Mouse (Mus musculus) MEL (cell line): ENCODE data around the gene Nudt19. TPM values are rescaled to one million over a fixed set of nuclear protein-coding genes. Genes with fewer than 3 reads are reported as not detected.
A peak's percentile ranks its signal among the peaks of the same experiment; 100 is the strongest.

Experiments
- DNase-seq: peaks from one replicate; pipeline ENCODE4 v3.0.0; 2011; ENCODE audit warnings: low read depth, low spot score
- H3K27ac ChIP-seq: 2 replicates; pipeline ENCODE4 v1.5.1; 2012; ENCODE audit warnings: low read depth, mild to moderate bottlenecking, control low read depth, low read length, moderate library complexity; ENCODE audit not compliant: control insufficient read depth
- H3K27me3 ChIP-seq, 2 experiments: fragments of 150-350 bp in 1 of 2; sonication (generic) in 1 of 2; 2 replicates each; pipeline ENCODE4 v1.6.1; 2012; ENCODE audit warnings: low read length in 2 of 2, mild to moderate bottlenecking in 2 of 2, improper control_type of control experiment in 1 of 2, moderate library complexity in 1 of 2; ENCODE audit not compliant: insufficient read depth in 2 of 2, control insufficient read depth in 1 of 2
- H3K36me3 ChIP-seq, 2 experiments: 2 replicates each; pipeline ENCODE4 v1.6.1; 2012 to 2014; ENCODE audit warnings: low read length in 2 of 2, improper control_type of control experiment in 1 of 2, inconsistent platforms in 1 of 2, mild to moderate bottlenecking in 1 of 2; ENCODE audit not compliant: insufficient read depth in 2 of 2, control insufficient read depth in 1 of 2
- H3K4me1 ChIP-seq, 2 experiments: fragments of 150-350 bp in 1 of 2; sonication (generic) in 1 of 2; 2 replicates each; pipeline ENCODE4 v1.6.1; 2012; ENCODE audit warnings: low read length in 2 of 2, improper control_type of control experiment in 1 of 2, mild to moderate bottlenecking in 1 of 2; ENCODE audit not compliant: insufficient read depth in 2 of 2, control insufficient read depth in 1 of 2
- H3K4me3 ChIP-seq, 2 experiments: fragments of 150-350 bp in 1 of 2; sonication (generic) in 1 of 2; 2 replicates each; pipeline ENCODE4 v1.5.1; 2012; ENCODE audit warnings: low read depth in 2 of 2, low read length in 2 of 2, mild to moderate bottlenecking in 2 of 2, moderate library complexity in 2 of 2, control low read depth in 1 of 2, improper control_type of control experiment in 1 of 2; ENCODE audit not compliant: control insufficient read depth in 1 of 2, insufficient read depth in 1 of 2
- H3K79me2 ChIP-seq: 2 replicates; pipeline ENCODE4 v1.6.1; 2012; ENCODE audit warnings: mild to moderate bottlenecking, low read length, moderate library complexity; ENCODE audit not compliant: control insufficient read depth, poor library complexity, insufficient read depth
- H3K9ac ChIP-seq: 2 replicates; pipeline ENCODE4 v1.6.1; 2012; ENCODE audit warnings: low read depth, mild to moderate bottlenecking, control low read depth, low read length, moderate library complexity; ENCODE audit not compliant: control insufficient read depth, poor library complexity, severe bottlenecking
- H3K9me3 ChIP-seq: fragments of 150-350 bp; sonication (generic); replicated peaks from 2 replicates; pipeline ENCODE4 v1.6.1; 2012; ENCODE audit warnings: mild to moderate bottlenecking, low read length, improper control_type of control experiment, moderate library complexity; ENCODE audit not compliant: insufficient read depth
- BHLHE40 ChIP-seq: IDR thresholded peaks from 2 replicates; pipeline ENCODE4 v1.6.1; 2012; ENCODE audit warnings: low read depth, mild to moderate bottlenecking, inconsistent platforms, low read length, improper control_type of control experiment, borderline replicate concordance
- CHD1 ChIP-seq: IDR thresholded peaks from 2 replicates; pipeline ENCODE4 v1.6.1; 2012; ENCODE audit warnings: low read depth, mild to moderate bottlenecking, inconsistent platforms, low read length, improper control_type of control experiment
- CHD2 ChIP-seq: IDR thresholded peaks from 2 replicates; pipeline ENCODE4 v1.6.1; 2011; ENCODE audit warnings: low read length, improper control_type of control experiment
- CTCF ChIP-seq, 3 experiments: IDR thresholded peaks in 2 of 3; conservative IDR thresholded peaks in 1 of 3; 2 replicates each; pipeline ENCODE4 v1.5.1; 2011 to 2012; ENCODE audit warnings: low read length in 3 of 3, low read depth in 2 of 3, mild to moderate bottlenecking in 2 of 3, improper control_type of control experiment in 1 of 3, inconsistent platforms in 1 of 3, mixed read lengths in 1 of 3, moderate library complexity in 1 of 3; ENCODE audit not compliant: control insufficient read depth in 1 of 3, insufficient read depth in 1 of 3, poor library complexity in 1 of 3, severe bottlenecking in 1 of 3
- E2F4 ChIP-seq: IDR thresholded peaks from 2 replicates; pipeline ENCODE4 v1.6.1; 2011; ENCODE audit warnings: low read depth, low read length, improper control_type of control experiment, borderline replicate concordance
- ELF1 ChIP-seq: IDR thresholded peaks from 2 replicates; pipeline ENCODE4 v1.6.1; 2014; ENCODE audit warnings: low read depth, mild to moderate bottlenecking, inconsistent platforms, low read length, improper control_type of control experiment, moderate library complexity
- ETS1 ChIP-seq: IDR thresholded peaks from 2 replicates; pipeline ENCODE4 v1.6.1; 2012; ENCODE audit warnings: low read depth, mild to moderate bottlenecking, inconsistent platforms, low read length, improper control_type of control experiment, moderate library complexity
- GABPA ChIP-seq: IDR thresholded peaks from 2 replicates; pipeline ENCODE4 v1.6.1; 2012; ENCODE audit warnings: low read depth, mild to moderate bottlenecking, inconsistent platforms, low read length, improper control_type of control experiment, moderate library complexity
- GATA1 ChIP-seq: IDR thresholded peaks from 2 replicates; pipeline ENCODE4 v1.6.1; 2011; ENCODE audit warnings: low read depth, low read length, improper control_type of control experiment
- JUND ChIP-seq: IDR thresholded peaks from 2 replicates; pipeline ENCODE4 v1.6.1; 2011; ENCODE audit warnings: low read depth, mild to moderate bottlenecking, improper control_type of control experiment, low read length
- KAT2A ChIP-seq: conservative IDR thresholded peaks from 2 replicates; pipeline ENCODE4 v1.6.1; 2012; ENCODE audit warnings: low read depth, low read length, improper control_type of control experiment, inconsistent platforms
- MAFK ChIP-seq: IDR thresholded peaks from 2 replicates; pipeline ENCODE4 v1.6.1; 2011; ENCODE audit warnings: low read depth, mild to moderate bottlenecking, low read length, improper control_type of control experiment, borderline replicate concordance
- MAX ChIP-seq: IDR thresholded peaks from 2 replicates; pipeline ENCODE4 v1.6.1; 2011; ENCODE audit warnings: low read length, improper control_type of control experiment
- MAZ ChIP-seq: IDR thresholded peaks from 2 replicates; pipeline ENCODE4 v1.6.1; 2012; ENCODE audit warnings: low read depth, mild to moderate bottlenecking, inconsistent platforms, low read length, improper control_type of control experiment
- MEF2A ChIP-seq: IDR thresholded peaks from 2 replicates; pipeline ENCODE4 v1.6.1; 2014; ENCODE audit warnings: low read depth, mild to moderate bottlenecking, inconsistent platforms, low read length, improper control_type of control experiment; ENCODE audit not compliant: poor library complexity, insufficient replicate concordance, severe bottlenecking; ENCODE audit errors: extremely low read depth
- MXI1 ChIP-seq: IDR thresholded peaks from 2 replicates; pipeline ENCODE4 v1.6.1; 2011; ENCODE audit warnings: mild to moderate bottlenecking, low read depth, low read length, improper control_type of control experiment
- MYB ChIP-seq: IDR thresholded peaks from 2 replicates; pipeline ENCODE4 v1.6.1; 2011; ENCODE audit warnings: mild to moderate bottlenecking, low read depth, low read length, improper control_type of control experiment
- MYC ChIP-seq: IDR thresholded peaks from 2 replicates; pipeline ENCODE4 v1.6.1; 2011; ENCODE audit warnings: low read depth, mild to moderate bottlenecking, low read length, improper control_type of control experiment, moderate library complexity
- NELFE ChIP-seq: IDR thresholded peaks from 2 replicates; pipeline ENCODE4 v1.6.1; 2011; ENCODE audit warnings: low read depth, low read length, improper control_type of control experiment
- NRF1 ChIP-seq: IDR thresholded peaks from 2 replicates; pipeline ENCODE4 v1.6.1; 2014; ENCODE audit warnings: low read depth, mild to moderate bottlenecking, inconsistent platforms, low read length, improper control_type of control experiment, moderate library complexity; ENCODE audit not compliant: poor library complexity, insufficient read depth, severe bottlenecking
- POLR2A ChIP-seq, 2 experiments: IDR thresholded peaks; 2 replicates each; pipeline ENCODE4 v1.6.1; 2011 to 2012; ENCODE audit warnings: low read length in 2 of 2, mild to moderate bottlenecking in 2 of 2, control low read depth in 1 of 2, improper control_type of control experiment in 1 of 2, low read depth in 1 of 2, moderate library complexity in 1 of 2; ENCODE audit not compliant: control insufficient read depth in 1 of 2, insufficient read depth in 1 of 2, poor library complexity in 1 of 2
- POLR2AphosphoS2 ChIP-seq: IDR thresholded peaks from 2 replicates; pipeline ENCODE4 v1.6.1; 2011; ENCODE audit warnings: low read length, improper control_type of control experiment
- RAD21 ChIP-seq: IDR thresholded peaks from 2 replicates; pipeline ENCODE4 v1.6.1; 2011; ENCODE audit warnings: mild to moderate bottlenecking, low read depth, low read length, improper control_type of control experiment
- RCOR1 ChIP-seq: IDR thresholded peaks from 2 replicates; pipeline ENCODE4 v1.6.1; 2012; ENCODE audit warnings: low read depth, mild to moderate bottlenecking, inconsistent platforms, low read length, improper control_type of control experiment
- SIN3A ChIP-seq: IDR thresholded peaks from 2 replicates; pipeline ENCODE4 v1.6.1; 2012; ENCODE audit warnings: low read length, improper control_type of control experiment, inconsistent platforms
- SMC3 ChIP-seq: IDR thresholded peaks from 2 replicates; pipeline ENCODE4 v1.6.1; 2011; ENCODE audit warnings: low read depth, low read length, improper control_type of control experiment
- TAL1 ChIP-seq: IDR thresholded peaks from 2 replicates; pipeline ENCODE4 v1.6.1; 2012; ENCODE audit warnings: mild to moderate bottlenecking, inconsistent platforms, low read length, moderate library complexity, mixed read lengths
- TBP ChIP-seq: IDR thresholded peaks from 2 replicates; pipeline ENCODE4 v1.8.0; 2011; ENCODE audit warnings: low read depth, low read length, improper control_type of control experiment
- TCF12 ChIP-seq: IDR thresholded peaks from 2 replicates; pipeline ENCODE4 v1.6.1; 2014; ENCODE audit warnings: low read depth, mild to moderate bottlenecking, inconsistent platforms, low read length, improper control_type of control experiment, moderate library complexity
- UBTF ChIP-seq: IDR thresholded peaks from 2 replicates; pipeline ENCODE4 v1.6.1; 2012; ENCODE audit warnings: low read depth, mild to moderate bottlenecking, inconsistent platforms, low read length, improper control_type of control experiment, moderate library complexity, borderline replicate concordance; ENCODE audit not compliant: insufficient read depth
- USF1 ChIP-seq: IDR thresholded peaks from 2 replicates; pipeline ENCODE4 v1.6.1; 2014; ENCODE audit warnings: low read depth, mild to moderate bottlenecking, inconsistent platforms, low read length, improper control_type of control experiment, moderate library complexity
- USF2 ChIP-seq, 2 experiments: IDR thresholded peaks; 2 replicates each; pipeline ENCODE4 v1.6.1; 2011 to 2012; ENCODE audit warnings: improper control_type of control experiment in 2 of 2, low read length in 2 of 2, borderline replicate concordance in 1 of 2, inconsistent platforms in 1 of 2, low read depth in 1 of 2, mild to moderate bottlenecking in 1 of 2; ENCODE audit not compliant: insufficient read depth in 1 of 2
- ZC3H11A ChIP-seq: IDR thresholded peaks from 2 replicates; pipeline ENCODE4 v1.6.1; 2012; ENCODE audit warnings: low read depth, mild to moderate bottlenecking, inconsistent platforms, low read length, improper control_type of control experiment
- ZKSCAN1 ChIP-seq: IDR thresholded peaks from 2 replicates; pipeline ENCODE4 v1.6.1; 2012; ENCODE audit warnings: low read depth, mild to moderate bottlenecking, inconsistent platforms, low read length, improper control_type of control experiment, moderate library complexity
- ZMIZ1 ChIP-seq: IDR thresholded peaks from 2 replicates; pipeline ENCODE4 v1.6.1; 2012; ENCODE audit warnings: low read depth, mild to moderate bottlenecking, inconsistent platforms, low read length, improper control_type of control experiment, moderate library complexity
- ZNF384 ChIP-seq: IDR thresholded peaks from 2 replicates; pipeline ENCODE4 v1.6.1; 2012; ENCODE audit warnings: low read depth, mild to moderate bottlenecking, inconsistent platforms, low read length, improper control_type of control experiment
- polyA plus RNA-seq, 2 experiments: library from polyadenylated mRNA; stranded (reverse) in 1 of 2; unstranded in 1 of 2; fragments of >175 nt in 1 of 2; fragments of >200 nt in 1 of 2; gene quantifications; 2 replicates each; pipeline versions ENCODE4 v1.2.1 to v1.2.4; 2012; ENCODE audit warnings: low replicate concordance in 2 of 2, low read depth in 1 of 2; ENCODE audit not compliant: insufficient read length in 2 of 2, insufficient read depth in 1 of 2, missing spikeins in 1 of 2
- total RNA-seq: library from RNA; depleted of rRNA; stranded (reverse); fragments of 300-350 nt; gene quantifications from 2 replicates; pipeline ENCODE4 v1.2.3, GENCODE M21; 2012

Nudt19 gene
- total and polyA plus RNA-seq, 3 experiments = 67.6 to 631 (median 89.1) TPM

DNA sequence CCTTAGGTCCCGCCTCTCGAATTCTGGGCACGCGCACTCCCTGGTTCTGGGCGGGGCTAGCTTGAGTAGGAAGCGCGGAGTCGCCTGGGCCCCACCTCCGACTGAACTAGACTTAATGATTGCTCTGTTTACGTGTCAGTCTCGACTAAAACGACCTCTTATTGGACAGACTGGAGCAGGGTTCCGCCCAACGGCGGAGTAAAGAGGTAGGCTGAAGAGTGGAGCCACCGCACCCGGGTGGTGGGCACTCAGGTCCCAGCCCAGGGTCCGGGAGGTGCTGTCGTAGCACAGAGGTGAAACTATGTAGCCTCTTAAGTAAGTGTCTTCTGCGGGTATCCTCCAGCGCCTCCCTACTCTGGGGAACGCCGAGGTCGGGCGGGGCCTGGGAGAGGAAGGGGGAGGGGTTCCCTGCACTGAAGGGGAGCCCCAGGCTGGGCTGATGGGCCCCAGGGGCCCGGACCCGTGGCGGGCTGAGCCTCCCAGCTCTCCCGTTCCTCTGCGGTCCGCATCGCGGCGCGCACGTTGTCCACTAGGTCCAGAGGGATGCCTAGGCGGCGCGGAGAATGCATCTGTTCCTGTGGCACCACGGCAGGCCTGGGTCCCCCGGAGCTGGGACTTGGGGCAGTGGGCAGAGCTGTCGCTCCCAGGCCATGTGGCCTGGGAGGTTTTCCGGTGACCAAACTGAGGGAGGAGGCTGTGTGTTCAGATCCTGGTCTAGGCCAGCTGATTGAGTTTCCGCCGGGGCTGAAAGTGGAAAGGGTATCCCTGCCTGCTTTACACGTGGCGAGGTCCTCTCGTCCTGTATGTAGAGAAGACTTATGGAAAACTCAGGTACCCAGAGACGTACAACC is 30.2 kb upstream of the Nudt19 start, which contains the start of gene Ankrd27:
Gene Ankrd27, plus strand, starts transcription at position 190 of the 851 bp plus-strand sequence.
- Histone ChIP-seq H3K9ac (peak within 1 kb of the TSS; percentile 95), H3K27ac (peak within 1 kb of the TSS; percentile 78)
- peak; percentile 97 for DNase-seq
- no peak for TF ChIP-seq GABPA
- TF ChIP-seq CHD2 = peak; percentile 75
- peak; percentile 85; the same call in 1 of the 2 replicates for TF ChIP-seq POLR2AphosphoS2
- peak; percentile 97 for TF ChIP-seq ZMIZ1
- TF ChIP-seq MXI1 = peak; percentile 86; the same call in 1 of the 2 replicates
- TF ChIP-seq GATA1 = no peak
- TF ChIP-seq ETS1 = no peak
- TF ChIP-seq BHLHE40 = no peak
- TF ChIP-seq KAT2A = no peak; the same call in 1 of the 2 replicates
- peak; percentile 94 for TF ChIP-seq ELF1
- TF ChIP-seq SMC3 = no peak
- TF ChIP-seq CHD1 = no peak
- no peak for TF ChIP-seq ZKSCAN1
- TF ChIP-seq CTCF (IDR thresholded peaks at IDR 0.05 in 2 of 3, conservative IDR thresholded peaks at IDR 0.05 in 1 of 3; ENCODE audit: control insufficient read depth in 1 of 3, insufficient read depth in 1 of 3, low read depth in 2 of 3, low read length in 3 of 3, poor library complexity in 1 of 3, severe bottlenecking in 1 of 3) = no peak
- TF ChIP-seq ZNF384 = no peak
- TF ChIP-seq E2F4 = no peak
- TF ChIP-seq MYB = no peak
- no peak for TF ChIP-seq MAFK
- no peak for TF ChIP-seq UBTF
- TF ChIP-seq POLR2A (IDR thresholded peaks at IDR 0.05; ENCODE audit: control insufficient read depth in 1 of 2, insufficient read depth in 1 of 2, low read depth in 1 of 2, low read length in 2 of 2, poor library complexity in 1 of 2) = peak; percentile 96 to 98
- TF ChIP-seq MYC = peak; percentile 47; the same call in 1 of the 2 replicates
- peak; percentile 70 for TF ChIP-seq SIN3A
- peak; percentile 72 for TF ChIP-seq NRF1
- TF ChIP-seq RAD21 = no peak
- no peak for TF ChIP-seq RCOR1
- peak; percentile 50; the same call in 1 of the 2 replicates for TF ChIP-seq TCF12
- TF ChIP-seq TBP = peak; percentile 92
- TF ChIP-seq MAX = peak; percentile 76
- TF ChIP-seq JUND = no peak
- TF ChIP-seq NELFE = peak; percentile 94
- TF ChIP-seq ZC3H11A = no peak
- TF ChIP-seq MAZ = no peak; the same call in 1 of the 2 replicates
- TF ChIP-seq MEF2A = no peak
- TF ChIP-seq USF2 (IDR thresholded peaks at IDR 0.05; ENCODE audit: borderline replicate concordance in 1 of 2, insufficient read depth in 1 of 2, low read depth in 1 of 2, low read length in 2 of 2) = no peak
- TF ChIP-seq TAL1 = no peak
- TF ChIP-seq USF1 = peak; percentile 17; the same call in 1 of the 2 replicates

More for the DNA sequence above, 30.2 kb upstream of the Nudt19 start, which contains the start of gene Ankrd27:
- peaks cover 0 to 23% of the 10 kb centered on the region in 2 experiments; a peak in 2 of 4 replicates for H3K36me3 ChIP-seq
- H3K9me3 ChIP-seq = no peaks in the 10 kb centered on the region
- H3K4me3 ChIP-seq = peak within 1 kb of the TSS; percentile 84 to 92
- peaks cover 12 to 27% of the 10 kb centered on the region in 2 experiments for H3K4me1 ChIP-seq
- no peaks in the 10 kb centered on the region for H3K27me3 ChIP-seq
- H3K79me2 ChIP-seq = peaks cover 28% of the 10 kb centered on the region
